Mouse (Mus musculus) lung, postnatal 25 days (tissue): ENCODE data around the gene Cdhr5.
"Not testable (repeated sequence)": the region's sequence is repeated elsewhere in the genome, so short reads cannot be mapped to it uniquely, and the experiment has no call there.

ENCODE experiments used
- DNase-seq: peaks from one replicate; pipeline ENCODE4 v3.0.0; 2022; ENCODE audit warnings: low spot score

The Cdhr5 gene

DNA sequence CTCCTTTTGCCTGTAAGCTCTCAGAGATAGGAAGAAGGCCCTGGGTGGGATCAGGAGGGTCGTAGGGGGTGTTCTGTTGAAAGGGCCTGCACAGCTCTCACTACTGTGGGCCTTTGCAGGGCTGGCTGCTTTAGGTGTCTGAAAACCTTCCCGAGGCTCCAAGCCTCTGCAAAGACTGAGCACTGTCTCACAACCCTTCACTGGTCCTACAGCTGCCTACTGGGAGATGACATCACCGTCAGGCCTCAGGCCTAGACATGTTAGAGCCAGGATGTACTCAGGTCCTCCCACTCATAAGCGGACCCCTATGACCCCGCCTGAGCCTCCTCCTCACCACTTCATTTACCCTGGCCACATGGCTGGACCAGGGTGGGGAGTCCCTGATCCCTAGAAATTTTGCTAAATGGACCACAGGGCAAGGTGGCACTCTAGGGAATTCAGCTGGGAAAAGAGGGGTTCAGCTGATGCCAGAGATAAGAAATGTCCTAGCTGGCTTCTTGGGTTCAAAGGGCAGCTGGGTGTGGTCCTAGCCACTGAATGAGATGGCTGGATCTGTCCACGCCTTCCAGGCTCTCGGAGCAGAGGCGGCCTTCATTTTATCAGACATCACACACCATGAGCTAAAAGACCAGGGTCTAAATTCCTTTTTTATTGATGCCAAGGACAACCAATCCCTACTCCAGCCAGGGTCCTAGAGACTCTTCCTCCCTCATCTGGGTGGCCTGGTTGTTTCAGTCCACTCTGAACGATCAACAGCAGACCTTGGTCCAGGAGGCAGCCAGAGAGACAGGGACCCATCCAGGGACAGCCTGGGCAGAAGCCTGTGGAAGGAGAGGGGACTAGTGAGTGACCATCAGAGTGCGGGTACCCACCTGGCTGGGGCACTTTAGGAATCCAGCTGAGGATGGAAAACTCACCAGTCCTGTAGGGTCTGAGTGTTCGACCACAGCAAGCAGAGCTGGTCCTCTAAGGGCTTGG is 1.4 kb upstream of the Cdhr5 start:
- no peak for DNase-seq

DNA sequence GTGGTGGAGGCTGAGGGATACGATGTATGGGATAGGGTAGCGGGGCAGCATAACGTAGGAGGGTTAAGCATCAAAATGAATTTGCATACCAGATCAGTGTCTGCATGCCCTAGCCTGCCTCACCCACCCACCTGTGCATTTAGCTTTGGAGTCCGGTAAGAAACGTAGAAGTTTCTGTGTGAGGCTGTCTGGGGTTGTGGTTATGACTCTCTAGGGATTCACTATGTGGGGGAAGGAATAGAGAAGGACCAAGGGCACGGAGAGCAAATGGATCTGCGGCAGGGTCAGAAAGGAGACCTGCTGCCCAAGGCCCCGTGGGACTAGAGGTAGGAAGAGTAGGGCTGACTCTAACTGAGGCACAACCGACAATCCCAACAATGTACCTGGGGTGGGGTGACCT is 1.2 kb downstream of the Cdhr5 start:
- no peak for DNase-seq

DNA sequence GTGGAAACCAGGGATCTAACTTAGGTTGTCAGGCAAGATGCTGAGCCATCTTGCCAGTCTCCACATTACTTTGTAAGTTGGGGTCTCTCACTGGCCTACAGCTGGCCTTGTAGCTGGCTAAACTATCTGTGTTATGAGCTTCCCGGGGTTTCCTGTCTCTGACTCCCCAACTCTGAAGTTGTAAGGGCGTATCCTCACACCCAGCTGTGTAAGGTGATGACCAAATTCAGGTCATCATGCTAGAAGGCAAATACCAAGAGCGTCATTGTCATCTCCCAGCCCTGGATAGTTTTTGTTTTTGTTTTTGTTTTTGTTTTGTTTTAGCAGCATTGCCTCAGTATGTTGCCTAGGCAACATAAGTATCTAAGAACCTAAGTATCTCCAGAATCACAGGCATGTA is 6.0 kb downstream of the Cdhr5 start:
- DNase-seq: no peak

DNA sequence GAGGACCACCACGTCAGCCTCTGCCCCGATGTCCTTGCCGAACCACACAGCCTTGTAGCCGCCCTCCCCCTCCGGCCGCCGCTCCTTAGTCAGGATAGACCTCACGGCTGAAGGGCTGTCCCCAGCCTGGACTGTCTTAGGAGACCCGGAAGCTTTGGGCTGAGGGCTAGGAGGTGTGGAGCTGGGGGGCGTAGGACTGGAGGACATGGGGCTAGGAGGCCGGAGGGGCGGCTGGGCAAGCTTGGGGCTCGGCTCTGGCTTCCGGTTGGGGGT is 7.4 kb downstream of the Cdhr5 start:
- DNase-seq: no peak

DNA sequence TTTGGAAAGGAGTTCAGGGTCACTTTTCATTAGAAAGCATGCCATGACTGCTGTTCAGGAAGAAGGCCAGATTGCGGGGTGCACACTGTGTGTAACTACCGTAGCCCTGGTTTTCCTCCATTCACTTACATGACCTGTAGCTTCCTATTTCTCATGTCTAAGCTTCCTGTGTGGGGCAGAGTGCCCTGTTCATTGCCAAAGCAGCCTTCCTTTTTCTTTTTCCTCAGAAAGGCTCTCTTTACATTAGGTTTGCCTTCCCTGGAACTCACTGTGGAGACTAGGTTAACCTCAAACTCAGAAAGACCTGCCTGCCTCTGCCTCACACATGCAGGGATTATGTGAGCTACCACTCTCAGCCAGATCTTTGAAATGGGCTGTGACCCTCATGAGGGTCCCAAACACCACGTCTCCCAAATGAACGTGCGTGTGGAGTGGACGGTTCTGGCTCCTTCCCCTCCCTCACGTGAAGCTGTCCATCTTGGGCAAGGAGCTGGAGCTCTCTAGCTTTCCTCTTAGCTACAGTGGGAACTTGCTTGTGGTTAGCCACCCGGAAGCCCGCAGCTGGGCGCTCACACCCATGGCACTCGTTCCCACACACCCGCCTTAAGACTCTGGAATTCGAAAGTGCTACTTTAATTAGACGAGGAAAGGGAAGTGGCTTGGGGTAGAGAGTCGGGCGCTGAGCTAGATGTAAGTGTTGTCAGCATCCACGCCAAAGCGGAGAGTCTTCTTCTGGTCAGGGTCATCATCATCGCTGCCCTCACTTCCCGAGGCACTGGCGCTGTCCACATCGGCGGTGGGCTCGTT is 7.9 kb downstream of the Cdhr5 start:
- peak; percentile 62 for DNase-seq

DNA sequence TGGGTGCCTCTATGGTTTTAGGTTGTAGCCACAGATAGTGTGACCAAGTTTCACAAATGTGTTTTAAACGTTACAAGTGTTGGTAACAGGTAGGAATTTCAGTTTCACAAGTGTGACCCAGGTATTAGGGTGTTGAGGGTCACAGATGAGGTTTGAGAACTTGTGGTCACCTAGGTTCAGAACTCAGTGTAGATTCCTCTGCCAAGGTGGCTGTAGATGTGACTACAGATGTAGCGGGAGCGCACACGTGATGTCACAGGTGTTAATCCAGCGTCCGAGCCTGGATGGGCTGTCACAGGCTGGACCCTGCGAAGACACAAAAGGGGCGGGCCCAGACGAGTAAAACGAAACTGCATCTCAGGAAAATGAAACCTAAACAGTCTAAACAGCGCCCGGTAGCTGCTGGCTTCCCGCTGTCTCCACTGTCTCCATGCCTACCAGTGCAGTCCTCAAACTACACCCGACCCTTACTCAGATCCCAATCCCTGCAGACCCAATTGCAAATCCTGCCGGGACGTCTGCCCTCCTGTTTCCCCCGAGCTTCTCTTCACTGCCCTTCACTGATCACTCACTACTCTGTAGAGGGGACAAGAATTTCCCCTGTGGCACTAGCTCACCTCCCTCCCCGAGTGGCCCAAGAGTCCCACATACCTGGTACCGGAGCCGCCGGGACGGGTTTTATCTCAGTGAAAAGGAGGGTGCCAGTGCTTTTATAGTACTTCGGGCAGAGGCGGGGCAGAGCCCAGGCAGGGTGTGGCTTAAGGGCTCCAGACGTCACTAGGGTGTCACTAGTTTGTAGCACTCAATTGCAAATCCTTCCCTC is 10.6 kb downstream of the Cdhr5 start, which contains the start of gene Irf7:
Gene Irf7, minus strand, starts transcription at position 743 of the 823 bp plus-strand sequence.
- peak; percentile 83 for DNase-seq

DNA sequence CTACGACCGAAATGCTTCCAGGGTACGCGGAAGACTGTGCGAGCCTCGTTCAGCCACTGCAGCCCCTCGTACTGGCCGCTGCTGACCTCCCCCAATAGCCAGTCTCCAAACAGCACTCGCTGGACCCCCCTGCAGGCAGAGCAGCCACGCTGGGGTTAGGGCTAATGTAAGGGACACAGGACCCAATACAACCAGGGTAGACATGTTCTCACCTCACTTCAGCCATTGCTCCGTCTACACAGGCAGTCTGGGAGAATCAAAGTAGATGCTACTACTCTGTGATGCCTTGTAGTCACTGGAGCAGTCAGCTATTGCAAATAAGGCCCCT is 11.2 kb downstream of the Cdhr5 start:
- no peak for DNase-seq

DNA sequence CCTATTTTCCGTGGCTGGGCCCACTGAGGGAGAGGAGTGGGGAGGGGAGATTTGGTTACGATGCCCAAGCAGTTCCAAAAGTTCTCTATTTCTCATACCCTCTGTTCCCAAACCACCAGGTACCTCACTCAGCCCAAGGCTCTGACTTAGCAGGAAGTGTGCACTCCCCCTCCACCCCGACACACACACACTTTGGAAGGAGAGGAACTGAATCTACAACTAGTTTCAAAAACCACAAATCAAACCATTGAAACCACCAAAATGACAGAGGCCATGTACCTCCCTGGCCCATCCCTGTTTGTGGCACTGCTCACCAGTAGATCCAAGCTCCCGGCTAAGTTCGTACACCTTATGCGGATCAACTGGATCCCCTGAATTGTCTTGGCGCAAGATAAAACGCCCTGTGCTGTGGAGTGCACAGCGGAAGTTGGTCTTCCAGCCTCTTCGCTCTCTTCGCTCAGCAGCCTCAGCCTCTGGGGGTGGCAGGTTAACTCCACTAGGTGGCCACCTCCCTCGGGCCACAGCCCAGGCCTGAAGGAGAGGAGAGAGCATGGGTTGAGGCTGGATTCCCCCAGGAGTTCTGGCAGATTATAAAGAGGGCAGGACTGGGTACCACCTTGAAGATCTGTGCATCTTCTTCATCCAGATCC is 11.7 kb downstream of the Cdhr5 start:
- DNase-seq: peak; percentile 28

DNA sequence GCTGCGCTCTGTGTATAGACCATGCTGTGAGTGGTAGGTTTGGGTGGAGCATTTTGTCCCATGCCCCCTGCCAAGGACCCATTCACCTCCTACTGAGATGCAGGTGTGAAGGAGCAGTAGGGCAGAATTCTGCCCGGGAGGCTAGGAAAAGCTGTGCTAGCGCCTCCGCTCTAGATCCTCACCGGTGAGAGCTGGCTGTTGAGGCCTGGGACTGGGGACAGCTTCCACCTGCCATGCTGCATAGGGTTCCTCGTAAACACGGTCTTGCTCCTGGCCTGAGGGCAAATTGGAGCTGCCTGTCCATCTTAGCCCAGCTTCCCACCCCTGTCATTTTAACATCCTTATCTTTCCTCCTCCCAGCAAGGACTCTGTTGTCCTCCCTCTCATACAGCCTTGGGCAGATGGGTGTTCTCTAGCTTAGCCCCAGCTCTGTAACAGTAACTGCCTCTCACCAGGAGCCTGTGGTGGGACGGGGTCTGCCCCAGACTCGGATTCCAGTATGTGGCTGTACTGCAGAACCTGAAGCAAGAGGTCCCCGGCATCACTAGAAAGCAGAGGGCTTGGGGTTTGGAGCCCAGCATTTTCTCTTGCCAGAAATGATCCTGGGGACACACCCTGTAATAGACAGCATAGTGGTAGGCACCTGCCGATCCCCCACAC is 12.4 kb downstream of the Cdhr5 start:
- no peak for DNase-seq

DNA sequence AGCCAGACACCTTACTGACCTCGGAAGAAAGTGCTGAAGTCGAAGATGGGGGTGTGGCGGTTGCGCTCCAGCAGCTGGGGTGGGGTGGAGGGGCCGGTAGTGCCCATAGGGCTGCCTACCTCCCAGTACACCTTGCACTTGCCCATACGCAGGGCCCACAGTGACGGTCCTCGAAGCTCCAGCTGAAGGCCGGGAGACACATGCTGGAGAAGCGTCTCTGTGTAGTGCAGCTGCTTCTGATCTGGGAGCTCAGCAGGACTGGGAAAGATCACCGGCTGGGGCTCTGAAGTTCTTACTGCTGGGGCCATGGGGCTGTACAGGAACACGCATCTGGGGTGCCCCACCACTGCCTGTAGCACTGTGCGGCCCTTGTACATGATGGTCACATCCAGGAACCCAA is 12.9 kb downstream of the Cdhr5 start:
- no peak for DNase-seq

DNA sequence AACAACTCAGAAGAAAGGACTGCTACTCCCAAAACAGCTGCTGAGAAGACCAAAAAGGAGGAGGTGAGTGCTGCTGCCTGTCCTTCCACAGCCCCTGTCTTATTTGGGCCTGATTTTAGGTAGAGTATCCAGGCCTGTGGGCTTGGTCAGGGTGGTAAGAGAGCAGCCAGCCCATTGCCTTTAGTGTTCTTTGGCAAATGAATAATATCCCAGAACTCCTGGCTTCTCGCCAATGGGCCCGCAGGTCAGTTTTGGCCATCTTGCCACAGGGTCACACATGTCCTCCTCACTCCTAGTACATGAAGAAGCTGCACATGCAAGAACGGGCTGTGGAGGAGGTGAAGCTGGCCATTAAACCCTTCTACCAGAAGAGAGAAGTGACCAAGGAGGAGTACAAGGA is 15.1 kb downstream of the Cdhr5 start:
- no peak for DNase-seq

DNA sequence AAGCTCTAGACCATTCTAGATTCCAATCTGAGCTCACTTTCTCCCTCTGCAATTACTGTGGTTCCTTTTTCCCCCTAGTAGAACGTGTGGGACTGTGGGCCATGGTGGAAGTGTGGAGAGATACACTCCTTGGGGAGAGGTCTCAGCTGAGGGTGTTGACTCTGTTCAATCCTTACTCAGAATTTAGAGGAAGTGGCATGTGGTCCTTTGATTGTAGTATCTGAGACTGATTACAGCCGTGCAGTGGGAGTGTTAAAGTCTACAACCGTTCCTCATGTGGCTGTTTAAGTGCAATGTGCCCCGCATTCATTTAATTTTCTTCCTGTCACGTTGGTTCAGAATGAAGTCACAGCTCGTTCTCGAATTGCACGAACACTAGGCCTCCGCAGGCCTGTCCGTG is 20.4 kb downstream of the Cdhr5 start:
- DNase-seq: no peak

DNA sequence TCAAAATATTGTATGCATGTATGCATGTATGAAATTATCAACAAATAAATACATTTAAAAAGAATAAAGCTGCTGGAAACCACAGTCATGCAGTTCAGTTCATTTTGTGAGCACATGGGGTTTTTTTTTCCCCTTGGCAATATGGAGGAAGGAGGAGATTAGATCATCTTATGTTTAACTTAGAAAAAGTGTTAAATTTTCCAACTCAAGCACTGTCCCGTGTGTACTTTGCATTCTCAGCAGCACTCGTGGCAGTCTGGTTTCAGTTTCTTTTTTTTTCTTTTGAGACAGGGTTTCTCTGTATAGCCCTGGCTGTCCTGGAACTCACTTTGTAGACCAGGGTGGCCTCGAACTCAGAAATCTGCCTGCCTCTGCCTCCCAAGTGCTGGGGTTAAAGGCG is 26.1 kb downstream of the Cdhr5 start:
- not testable (repeated sequence) for DNase-seq

DNA sequence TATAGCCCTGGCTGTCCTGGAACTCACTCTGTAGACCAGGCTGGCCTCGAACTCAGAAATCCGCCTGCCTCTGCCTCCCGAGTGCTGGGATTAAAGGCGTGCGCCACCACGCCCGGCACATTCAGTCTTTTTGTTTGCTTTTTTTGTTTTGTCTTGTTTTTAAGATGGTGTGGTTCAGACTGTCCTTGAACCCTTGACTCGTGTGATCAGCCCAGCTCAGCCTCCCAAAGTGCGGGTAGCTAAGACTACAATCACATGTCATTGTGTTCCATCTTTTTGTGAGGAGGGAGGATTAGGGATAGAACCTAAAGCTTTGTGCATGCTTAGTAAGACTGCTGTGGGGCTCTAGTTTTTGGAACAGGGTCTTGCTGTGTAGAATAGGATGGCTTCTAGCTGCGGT is 45.0 kb downstream of the Cdhr5 start:
- DNase-seq: no peak

DNA sequence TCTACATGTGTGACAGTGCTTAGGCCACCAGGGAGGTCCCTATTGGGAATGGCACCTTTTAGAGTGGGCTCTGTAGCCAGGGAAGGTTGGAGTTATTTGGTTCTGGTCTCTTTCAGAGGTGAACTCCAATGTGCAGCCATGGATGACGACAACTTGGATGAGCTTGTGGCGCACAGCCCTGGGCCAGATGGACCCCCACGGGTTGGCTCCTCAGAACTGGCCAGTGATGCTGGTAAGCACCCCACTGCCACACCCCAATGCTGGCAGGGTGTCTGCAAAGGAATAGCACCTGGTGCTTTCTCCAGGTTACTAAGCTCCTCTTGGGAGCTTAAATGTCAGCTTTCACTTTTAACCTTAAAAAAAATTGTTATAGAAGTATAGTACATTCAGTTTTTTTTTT is 45.5 kb downstream of the Cdhr5 start:
- no peak for DNase-seq

DNA sequence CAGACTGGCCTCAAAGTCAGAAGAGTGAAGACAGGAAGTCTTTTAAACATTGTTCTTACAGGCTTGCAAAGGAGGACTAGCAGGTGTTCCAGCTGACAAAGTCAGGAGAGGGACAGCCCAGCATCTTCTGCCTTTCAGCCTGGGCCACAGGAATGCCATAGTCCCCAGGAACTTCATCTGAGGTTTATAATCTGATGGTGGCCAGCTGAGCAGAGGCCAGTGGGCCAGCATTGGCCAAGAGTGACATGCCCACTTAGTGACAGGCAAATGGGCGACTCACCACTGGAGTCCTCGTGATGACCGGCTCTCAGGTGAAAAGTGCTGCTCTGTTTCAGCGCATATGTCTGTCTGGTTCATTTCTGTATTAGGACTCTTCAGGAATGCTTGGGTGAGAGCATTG is 46.0 kb downstream of the Cdhr5 start:
- DNase-seq: no peak

DNA sequence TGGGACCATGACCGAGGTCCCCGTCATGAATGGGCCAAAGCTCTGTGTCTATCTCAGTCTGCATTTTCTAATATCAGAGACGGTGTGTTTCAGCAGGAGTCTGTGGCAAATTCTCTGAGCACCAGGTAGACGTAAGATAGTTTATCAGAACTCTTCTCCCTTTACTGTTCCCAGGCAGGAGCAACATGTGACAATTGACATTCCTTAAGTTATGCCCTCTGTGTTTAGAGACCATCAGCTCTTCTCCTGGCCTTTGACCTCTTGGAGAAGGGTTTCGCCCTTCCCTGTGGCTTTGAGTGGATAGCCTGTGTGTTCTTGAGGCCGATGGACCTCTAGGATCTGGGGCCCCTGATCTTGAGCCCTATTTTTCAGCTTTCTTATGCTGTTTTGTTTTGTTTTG is 46.9 kb downstream of the Cdhr5 start:
- no peak for DNase-seq

DNA sequence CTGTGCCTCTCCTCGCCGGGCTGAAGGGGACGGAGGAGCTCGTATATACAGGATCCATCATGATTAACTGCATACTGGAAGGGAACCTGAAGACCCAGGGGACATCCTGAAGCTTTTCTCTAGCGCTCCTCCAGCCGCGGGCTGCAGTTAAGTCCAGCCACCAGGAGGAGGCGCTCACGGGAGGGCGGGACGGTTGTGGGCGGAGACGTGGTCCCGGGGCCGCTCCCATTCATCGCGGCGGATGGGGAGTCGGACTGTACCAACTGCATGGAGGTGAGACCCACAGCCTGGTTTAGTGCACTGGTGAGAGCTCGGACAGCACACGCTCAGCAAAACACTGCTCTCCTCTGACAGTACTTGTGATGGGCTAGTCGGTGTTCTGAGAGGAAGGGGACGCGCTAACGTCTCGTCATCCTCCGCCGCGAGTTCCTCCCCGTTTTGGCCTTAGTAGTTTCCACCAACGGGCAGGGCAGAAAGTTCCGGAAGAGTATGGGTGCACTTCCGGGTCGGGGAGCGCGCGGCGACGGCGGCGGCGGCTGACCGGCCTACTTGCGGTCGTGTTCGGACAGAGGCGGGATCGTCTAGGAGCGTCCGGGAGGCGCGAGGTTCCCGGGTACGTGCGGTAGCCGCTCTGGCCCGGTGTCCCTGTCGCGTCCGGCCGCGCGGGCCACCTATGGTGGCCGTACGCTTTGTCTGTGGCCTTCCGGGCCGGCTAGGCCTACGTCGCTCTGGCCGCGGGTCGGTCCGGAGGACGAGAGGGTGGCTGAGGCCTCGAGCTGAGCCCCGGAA is 48.1 kb downstream of the Cdhr5 start, which contains the start of gene Phrf1:
Gene Phrf1, plus strand, starts transcription at position 506 of the 789 bp plus-strand sequence.
- peak; percentile 90 for DNase-seq

DNA sequence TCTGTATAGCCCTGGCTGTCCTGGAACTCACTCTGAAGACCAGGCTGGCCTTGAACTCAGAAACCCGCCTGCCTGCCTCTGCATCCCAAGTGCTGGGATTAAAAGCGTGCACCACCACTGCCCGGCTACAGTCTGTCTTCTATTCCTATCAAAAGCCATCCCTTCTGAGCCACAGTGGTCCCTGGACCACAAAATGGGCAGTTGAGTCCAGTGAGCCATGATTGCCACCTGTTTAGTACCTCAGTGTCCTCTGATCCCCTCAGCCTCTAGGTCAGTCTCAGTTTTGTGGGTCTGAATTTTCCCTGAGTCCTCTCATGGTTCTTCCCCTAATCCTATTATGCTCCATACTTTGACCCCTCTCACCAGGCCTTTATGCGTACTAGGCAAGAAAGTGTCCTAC is 48.8 kb downstream of the Cdhr5 start:
- no peak for DNase-seq

DNA sequence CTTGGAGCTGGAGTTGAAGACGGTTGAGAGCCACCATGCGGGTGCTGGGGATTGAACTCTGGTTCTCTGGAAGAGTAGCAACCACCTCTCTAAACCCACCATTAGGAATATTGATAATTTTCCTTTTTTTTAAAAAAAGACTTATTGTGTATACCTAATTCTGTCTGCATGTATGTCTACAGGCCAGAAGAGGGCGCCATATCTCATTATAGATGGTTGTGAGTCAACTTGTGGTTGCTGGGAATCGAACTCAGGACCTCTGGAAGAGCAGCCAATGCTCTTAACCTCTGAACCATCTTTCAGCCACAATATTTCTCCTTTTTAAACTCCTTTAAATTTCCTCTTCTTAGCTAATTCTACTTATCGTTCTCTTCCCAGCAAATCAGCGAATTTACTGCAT is 50.1 kb downstream of the Cdhr5 start:
- no peak for DNase-seq
